Mouse (Mus musculus): ENCODE results near the gene Srpk3. TPM values are rescaled to one million over a fixed set of nuclear protein-coding genes. Genes with fewer than 3 reads are reported as not detected.

The Srpk3 gene
- total and polyA plus RNA-seq, 2 experiments from 2014 or later, result 0.49 to 2.1 TPM

DNA sequence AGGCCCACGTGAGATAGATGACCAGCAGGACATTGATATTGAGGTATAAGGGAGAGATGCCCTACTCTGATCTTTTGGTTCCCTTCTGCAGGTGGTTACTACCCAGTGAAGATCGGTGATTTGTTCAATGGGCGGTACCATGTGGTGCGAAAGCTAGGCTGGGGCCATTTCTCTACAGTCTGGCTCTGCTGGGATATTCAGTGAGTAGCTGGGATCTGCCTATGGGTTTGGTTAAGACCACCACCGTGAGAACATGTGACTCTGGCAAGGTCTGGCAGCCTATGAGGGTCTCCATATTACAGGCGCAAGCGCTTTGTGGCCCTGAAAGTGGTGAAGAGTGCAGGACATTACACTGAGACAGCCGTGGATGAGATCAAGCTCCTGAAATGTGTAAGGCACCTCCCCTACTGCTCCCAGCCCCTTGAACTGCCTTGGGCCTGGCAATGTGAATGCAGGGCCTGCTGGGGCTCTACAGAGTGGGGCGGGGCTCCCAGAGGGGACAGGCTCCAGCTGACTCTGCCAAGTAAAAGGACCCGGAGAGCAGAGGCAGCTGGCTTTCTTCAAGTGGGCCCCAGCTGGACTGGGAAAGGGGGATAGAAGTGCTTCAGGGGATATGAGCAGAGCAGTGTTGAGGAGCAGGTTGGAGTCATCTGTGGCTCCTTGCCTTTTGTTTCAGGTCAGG lies 738 bp downstream of the Srpk3 start:
- H3K4me1 ChIP-seq (ENCODE audit: insufficient read depth, low read length), result no peaks in the 10 kb centered on the region
- 75% methylated on average over 10 of the region's 10 CpGs for WGBS
- no peak overlapping the region for H3K27ac ChIP-seq (ENCODE audit: low read depth, low read length)
- ATAC-seq (ENCODE audit: low FRiP score), result no peak
- H3K36me3 ChIP-seq (ENCODE audit: insufficient read depth, low read length), result peaks cover 18% of the 10 kb centered on the region
- TF ChIP-seq CTCF (IDR thresholded peaks at IDR 0.05), result no peak
- no peak overlapping the region for H3K4me3 ChIP-seq (ENCODE audit: low read depth, low read length)
- no peak for DNase-seq (ENCODE audit: low spot score)
- H3K9me3 ChIP-seq (ENCODE audit: low read length), result no peaks in the 10 kb centered on the region
- H3K4me2 ChIP-seq (ENCODE audit: low read depth, low read length, poor library complexity, severe bottlenecking), result no peak overlapping the region
- no peaks in the 10 kb centered on the region for H3K27me3 ChIP-seq (ENCODE audit: insufficient read depth, low read length)
- no peak overlapping the region for H3K9ac ChIP-seq (replicated peaks; ENCODE audit: low read length, poor library complexity, severe bottlenecking)

DNA sequence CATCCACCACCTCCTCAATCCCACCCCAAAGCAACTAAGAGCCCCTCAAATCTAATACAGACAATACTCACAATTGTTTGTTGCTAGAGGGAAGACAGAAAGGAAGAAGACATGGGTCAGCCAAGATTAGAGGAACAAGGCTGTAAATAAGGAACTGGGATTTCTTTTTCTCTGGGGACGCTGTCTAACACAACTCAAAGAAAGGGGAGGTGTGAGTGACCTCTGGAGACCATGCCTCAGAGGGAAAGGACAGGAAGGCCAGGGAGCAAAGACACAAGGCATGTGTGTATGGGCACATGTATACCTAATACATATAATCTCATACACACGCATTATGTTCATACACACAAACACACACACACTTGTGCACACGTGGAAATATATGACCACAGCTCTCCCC lies 8.0 kb downstream of the Srpk3 start:
- no peaks in the 10 kb centered on the region for H3K4me1 ChIP-seq (ENCODE audit: insufficient read depth, low read length)
- ATAC-seq (ENCODE audit: low FRiP score) (no peak), DNase-seq (ENCODE audit: low spot score) (no peak)
- H3K9ac ChIP-seq (replicated peaks; ENCODE audit: low read length, poor library complexity, severe bottlenecking), result no peak overlapping the region
- no peak overlapping the region for H3K27ac ChIP-seq (ENCODE audit: low read depth, low read length)
- H3K27me3 ChIP-seq (ENCODE audit: insufficient read depth, low read length), result no peaks in the 10 kb centered on the region
- H3K36me3 ChIP-seq (ENCODE audit: insufficient read depth, low read length), result peaks cover 22% of the 10 kb centered on the region
- TF ChIP-seq CTCF (IDR thresholded peaks at IDR 0.05), result no peak
- no peak overlapping the region for H3K4me3 ChIP-seq (ENCODE audit: low read depth, low read length)
- no peaks in the 10 kb centered on the region for H3K9me3 ChIP-seq (ENCODE audit: low read length)
- no peak overlapping the region for H3K4me2 ChIP-seq (ENCODE audit: low read depth, low read length, poor library complexity, severe bottlenecking)
- 93% methylated on average over 3 of the region's 3 CpGs for WGBS

DNA sequence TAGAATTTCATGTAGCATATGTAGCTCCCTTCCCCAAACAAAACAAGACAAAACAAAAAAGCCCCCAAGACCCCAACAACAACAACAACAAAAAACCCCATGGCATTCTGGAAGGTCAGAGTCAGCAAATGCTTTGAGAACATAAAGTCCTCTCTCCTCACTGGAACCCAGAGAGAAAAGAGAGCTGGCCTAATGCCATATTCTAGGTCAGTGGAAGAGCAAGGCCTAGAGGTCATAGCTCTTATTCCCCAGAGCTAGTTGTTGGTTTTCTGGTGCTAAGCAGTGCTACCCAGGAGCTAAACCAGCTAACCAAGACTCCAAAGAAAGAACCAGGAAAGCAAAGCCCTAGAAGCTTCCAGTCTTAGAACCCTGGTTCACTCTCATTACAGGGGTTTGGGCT lies 11.5 kb downstream of the Srpk3 start:
- TF ChIP-seq CTCF (IDR thresholded peaks at IDR 0.05), result no peak
- peak overlapping the region; percentile 50 for H3K4me3 ChIP-seq (ENCODE audit: low read depth, low read length)
- no peak for DNase-seq (ENCODE audit: low spot score)
- no peaks in the 10 kb centered on the region for H3K4me1 ChIP-seq (ENCODE audit: insufficient read depth, low read length)
- H3K27ac ChIP-seq (ENCODE audit: low read depth, low read length), result peak overlapping the region; percentile 72; the same call in 1 of the 2 replicates
- peaks cover 2% of the 10 kb centered on the region; the same call in 1 of the 2 replicates for H3K36me3 ChIP-seq (ENCODE audit: insufficient read depth, low read length)
- ATAC-seq (ENCODE audit: low FRiP score), result no peak
- H3K27me3 ChIP-seq (ENCODE audit: insufficient read depth, low read length), result no peaks in the 10 kb centered on the region
- no peaks in the 10 kb centered on the region for H3K9me3 ChIP-seq (ENCODE audit: low read length)
- peak overlapping the region; percentile 51; the same call in 1 of the 2 replicates for H3K9ac ChIP-seq (replicated peaks; ENCODE audit: low read length, poor library complexity, severe bottlenecking)
- H3K4me2 ChIP-seq (ENCODE audit: low read depth, low read length, poor library complexity, severe bottlenecking), result peak overlapping the region; percentile 56

DNA sequence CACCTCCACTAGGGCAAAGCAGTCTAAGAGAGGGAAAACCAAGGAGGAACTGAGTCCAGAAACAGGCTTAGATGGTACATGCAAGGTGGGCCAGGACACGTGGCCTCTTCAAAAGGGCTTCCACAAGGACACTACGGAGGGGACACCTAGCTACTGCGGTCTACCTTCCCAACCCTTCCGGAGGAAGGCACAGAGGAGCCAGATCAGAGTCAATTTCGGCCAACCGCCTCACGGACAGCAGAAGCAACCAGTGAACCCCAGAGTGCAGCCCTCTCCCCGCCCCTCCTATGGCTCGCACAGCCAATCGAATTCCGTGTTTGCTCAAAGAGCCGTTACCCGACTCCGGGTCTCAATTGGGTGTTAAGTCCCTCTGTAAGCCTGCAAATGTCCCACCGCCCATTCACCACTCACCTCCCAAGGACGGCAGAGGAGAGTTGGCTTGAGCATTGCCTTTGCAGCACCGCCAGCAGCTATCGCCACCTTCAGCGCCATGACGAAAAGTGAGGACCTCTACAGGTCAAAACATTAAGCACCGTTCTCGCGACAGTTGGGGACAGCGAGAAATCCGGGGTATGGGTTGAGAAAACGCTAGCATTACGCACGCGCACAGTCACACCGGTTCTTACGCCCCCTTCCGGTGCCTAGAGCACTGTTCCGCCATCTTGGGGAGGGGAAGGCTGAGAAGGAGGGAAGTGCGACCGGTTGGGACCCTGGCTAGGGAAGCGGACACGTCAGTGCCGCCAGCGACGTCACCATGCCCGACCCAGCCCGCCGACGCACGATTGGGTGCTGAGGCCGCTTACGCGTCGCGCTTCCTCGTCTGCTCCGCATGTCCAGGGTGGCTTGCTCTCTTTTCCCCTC lies 12.4 kb downstream of the Srpk3 start, which contains the start of the genes Idh3g and Ssr4:
TSS of gene Idh3g (minus strand) at position 534 of the 861 bp plus-strand sequence.
TSS of gene Ssr4 (plus strand) at position 665 of the 861 bp plus-strand sequence.
- Histone ChIP-seq H3K9ac (replicated peaks; ENCODE audit: low read length, poor library complexity, severe bottlenecking) (peak within 1 kb of the TSS; percentile 63), H3K27ac (ENCODE audit: low read depth, low read length) (peak within 1 kb of the TSS; percentile 83), H3K4me2 (ENCODE audit: low read depth, low read length, poor library complexity, severe bottlenecking) (peak within 1 kb of the TSS; percentile 56), H3K4me1 (ENCODE audit: insufficient read depth, low read length) (no peaks in the 10 kb centered on the region), H3K9me3 (ENCODE audit: low read length) (no peaks in the 10 kb centered on the region), H3K36me3 (ENCODE audit: insufficient read depth, low read length) (no peaks in the 10 kb centered on the region), H3K27me3 (ENCODE audit: insufficient read depth, low read length) (no peaks in the 10 kb centered on the region), H3K4me3 (ENCODE audit: low read depth, low read length) (peak within 1 kb of the TSS; percentile 50)
- DNase-seq (ENCODE audit: low spot score), result peak; percentile 97
- peak; percentile 75 for TF ChIP-seq CTCF (IDR thresholded peaks at IDR 0.05)
- 21% methylated on average over 44 of the region's 52 CpGs for WGBS
- peak; percentile 95 for ATAC-seq (ENCODE audit: low FRiP score)

DNA sequence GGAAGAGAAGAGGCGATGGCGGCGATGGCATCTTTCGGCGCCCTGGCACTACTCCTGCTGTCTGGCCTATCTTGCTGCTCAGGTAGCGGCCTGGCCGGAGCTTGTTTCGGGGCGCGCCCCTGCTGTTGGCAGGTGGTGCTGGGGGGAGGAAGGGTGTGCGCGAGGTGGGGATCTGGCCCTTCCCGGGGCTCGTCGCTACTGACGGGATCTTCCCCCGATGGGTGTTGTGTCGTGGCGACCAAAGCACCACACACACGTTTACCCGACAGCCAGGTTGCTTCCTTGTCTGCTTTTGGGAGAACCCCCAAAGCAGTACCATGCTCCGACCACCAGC lies 13.0 kb downstream of the Srpk3 start:
- Histone ChIP-seq H3K4me1 (ENCODE audit: insufficient read depth, low read length) (no peaks in the 10 kb centered on the region), H3K27me3 (ENCODE audit: insufficient read depth, low read length) (no peaks in the 10 kb centered on the region), H3K9me3 (ENCODE audit: low read length) (no peaks in the 10 kb centered on the region), H3K4me2 (ENCODE audit: low read depth, low read length, poor library complexity, severe bottlenecking) (peak overlapping the region; percentile 50), H3K36me3 (ENCODE audit: insufficient read depth, low read length) (no peaks in the 10 kb centered on the region), H3K9ac (replicated peaks; ENCODE audit: low read length, poor library complexity, severe bottlenecking) (peak overlapping the region; percentile 63), H3K4me3 (ENCODE audit: low read depth, low read length) (peak overlapping the region; percentile 50), H3K27ac (ENCODE audit: low read depth, low read length) (peak overlapping the region; percentile 83)
- whole genome bisulfite sequencing, result 16% methylated on average over 22 of the region's 22 CpGs
- DNase-seq (ENCODE audit: low spot score), result no peak
- peak; percentile 15; the same call in 1 of the 2 replicates for ATAC-seq (ENCODE audit: low FRiP score)
- TF ChIP-seq CTCF (IDR thresholded peaks at IDR 0.05), result no peak

DNA sequence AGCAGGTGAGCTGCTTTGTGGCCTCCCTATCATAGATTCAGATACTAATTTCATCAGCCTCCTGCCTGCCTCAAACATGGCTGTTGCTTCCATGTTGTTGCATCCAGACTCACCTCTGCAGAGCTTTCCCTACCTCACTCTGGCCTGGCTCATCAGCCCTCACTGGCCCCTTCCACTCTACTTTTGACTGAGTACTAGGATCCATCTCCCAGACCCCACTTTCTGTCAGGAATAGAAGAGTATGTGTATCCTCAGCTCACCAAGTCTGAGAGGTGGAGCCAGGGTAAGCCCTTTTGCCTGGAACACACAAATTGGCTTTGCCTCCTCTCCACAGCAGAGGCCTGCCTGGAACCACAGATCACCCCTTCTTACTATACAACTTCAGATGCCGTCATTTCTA lies 14.3 kb downstream of the Srpk3 start:
- Histone ChIP-seq H3K27me3 (ENCODE audit: insufficient read depth, low read length) (no peaks in the 10 kb centered on the region), H3K27ac (ENCODE audit: low read depth, low read length) (no peak overlapping the region), H3K9ac (replicated peaks; ENCODE audit: low read length, poor library complexity, severe bottlenecking) (no peak overlapping the region), H3K36me3 (ENCODE audit: insufficient read depth, low read length) (no peaks in the 10 kb centered on the region), H3K4me3 (ENCODE audit: low read depth, low read length) (no peak overlapping the region), H3K4me1 (ENCODE audit: insufficient read depth, low read length) (no peaks in the 10 kb centered on the region), H3K4me2 (ENCODE audit: low read depth, low read length, poor library complexity, severe bottlenecking) (no peak overlapping the region), H3K9me3 (ENCODE audit: low read length) (no peaks in the 10 kb centered on the region)
- no peak for TF ChIP-seq CTCF (IDR thresholded peaks at IDR 0.05)
- WGBS, result 100% methylated on average over 1 of the region's 1 CpGs
- DNase-seq (ENCODE audit: low spot score), result no peak
- no peak for ATAC-seq (ENCODE audit: low FRiP score)
